Mouse (Mus musculus) neural tube, embryonic 13.5 days (tissue): ENCODE measurements around the gene Gm21704. TPM values are rescaled to one million over a fixed set of nuclear protein-coding genes. Genes with fewer than 3 reads are reported as not detected.
"Not testable (repeated sequence)": the region's sequence is repeated elsewhere in the genome, so short reads cannot be mapped to it uniquely, and the experiment has no call there.

ENCODE experiments used
- ATAC-seq: fragments of 200-750 bp; cut with Nextera tagmentation; 2 replicates; pipeline ENCODE4 v1.8.0; 2017; ENCODE audit warnings: low read depth, mild to moderate bottlenecking, moderate TSS enrichment, moderate library complexity
- H3K27ac ChIP-seq: fragments of 300-500 bp; sonication (generic); replicated peaks from 2 replicates; pipeline ENCODE4 v1.5.1; 2015; ENCODE audit warnings: moderate library complexity, mild to moderate bottlenecking, inconsistent platforms
- H3K27me3 ChIP-seq: fragments of 300-500 bp; sonication (generic); 2 replicates; pipeline ENCODE4 v1.6.1; 2015; ENCODE audit warnings: mild to moderate bottlenecking, inconsistent platforms
- H3K36me3 ChIP-seq: fragments of 300-500 bp; sonication (generic); 2 replicates; pipeline ENCODE4 v1.6.1; 2015; ENCODE audit warnings: mild to moderate bottlenecking, inconsistent platforms
- H3K4me1 ChIP-seq: fragments of 300-500 bp; sonication (generic); replicated peaks from 2 replicates; pipeline ENCODE4 v1.6.1; 2015; ENCODE audit warnings: inconsistent platforms
- H3K4me2 ChIP-seq: fragments of 300-500 bp; sonication (generic); 2 replicates; pipeline ENCODE4 v1.6.1; 2015; ENCODE audit warnings: inconsistent platforms, mild to moderate bottlenecking, moderate library complexity
- H3K4me3 ChIP-seq: fragments of 300-500 bp; sonication (generic); 2 replicates; pipeline ENCODE4 v1.5.1; 2015; ENCODE audit warnings: mild to moderate bottlenecking, inconsistent platforms
- H3K9ac ChIP-seq: fragments of 300-500 bp; sonication (generic); 2 replicates; pipeline ENCODE4 v1.6.1; 2015; ENCODE audit warnings: moderate library complexity, mild to moderate bottlenecking, inconsistent platforms
- H3K9me3 ChIP-seq: fragments of 300-500 bp; sonication (generic); 2 replicates; pipeline ENCODE4 v1.6.1; 2016; ENCODE audit warnings: inconsistent platforms
- WGBS: fragments of 180-500 bp; shearing (Covaris S2); methylation state at CpG from one replicate; pipeline ENCODE4 v1.1.7; 2015; 5-methylcytosine and 5-hydroxymethylcytosine counted together
- polyA plus RNA-seq: library from polyadenylated mRNA; unstranded; fragments of >200 nt; fragmentation: Nextera tagmentation; extraction: Ambion mirVana; gene quantifications from 2 replicates; pipeline ENCODE4 v1.2.1, GENCODE M21; 2015

Gene Gm21704
- polyA plus RNA-seq: not detected in 2 replicates

DNA sequence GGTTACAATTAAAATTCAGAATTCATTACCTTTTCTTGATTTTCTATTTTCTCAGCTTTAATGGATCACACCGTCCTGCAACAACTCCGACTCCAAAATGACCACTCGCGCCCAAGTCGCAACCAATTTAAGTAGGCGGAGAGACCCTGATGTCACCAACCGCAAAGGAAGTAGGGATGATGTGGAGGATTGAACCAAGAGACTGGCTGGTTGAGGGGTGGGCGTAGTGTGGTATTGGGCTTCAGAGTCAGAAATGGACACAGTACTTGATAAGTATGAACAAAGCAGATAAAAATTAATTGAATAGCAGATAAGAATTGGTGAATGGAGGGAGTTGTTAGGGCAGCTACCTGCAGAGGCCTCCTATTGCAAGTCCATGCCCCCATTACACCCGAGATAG, at the start of gene Gm21704, which contains the start of gene Gm21708:
TSS of gene Gm21704 (minus strand) at position 101 of the 400 bp plus-strand sequence.
TSS of gene Gm21708 (minus strand) at position 101 of the 400 bp plus-strand sequence.
- not testable (repeated sequence) for ATAC-seq, H3K4me2 ChIP-seq, H3K4me1 ChIP-seq, H3K27ac ChIP-seq, H3K36me3 ChIP-seq, H3K27me3 ChIP-seq, H3K9ac ChIP-seq, H3K9me3 ChIP-seq, H3K4me3 ChIP-seq
- WGBS: no CpG with 5 or more reads among the region's 9 CpGs

DNA sequence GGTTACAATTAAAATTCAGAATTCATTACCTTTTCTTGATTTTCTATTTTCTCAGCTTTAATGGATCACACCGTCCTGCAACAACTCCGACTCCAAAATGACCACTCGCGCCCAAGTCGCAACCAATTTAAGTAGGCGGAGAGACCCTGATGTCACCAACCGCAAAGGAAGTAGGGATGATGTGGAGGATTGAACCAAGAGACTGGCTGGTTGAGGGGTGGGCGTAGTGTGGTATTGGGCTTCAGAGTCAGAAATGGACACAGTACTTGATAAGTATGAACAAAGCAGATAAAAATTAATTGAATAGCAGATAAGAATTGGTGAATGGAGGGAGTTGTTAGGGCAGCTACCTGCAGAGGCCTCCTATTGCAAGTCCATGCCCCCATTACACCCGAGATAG, 64.7 kb downstream of the Gm21704 start, which contains the start of gene Gm21693:
TSS of gene Gm21693 (minus strand) at position 101 of the 400 bp plus-strand sequence.
- H3K4me3 ChIP-seq, ATAC-seq, H3K9ac ChIP-seq, H3K4me2 ChIP-seq, H3K36me3 ChIP-seq, H3K27ac ChIP-seq, H3K4me1 ChIP-seq, H3K9me3 ChIP-seq, H3K27me3 ChIP-seq: not testable (repeated sequence)
- no CpG with 5 or more reads among the region's 9 CpGs for WGBS

DNA sequence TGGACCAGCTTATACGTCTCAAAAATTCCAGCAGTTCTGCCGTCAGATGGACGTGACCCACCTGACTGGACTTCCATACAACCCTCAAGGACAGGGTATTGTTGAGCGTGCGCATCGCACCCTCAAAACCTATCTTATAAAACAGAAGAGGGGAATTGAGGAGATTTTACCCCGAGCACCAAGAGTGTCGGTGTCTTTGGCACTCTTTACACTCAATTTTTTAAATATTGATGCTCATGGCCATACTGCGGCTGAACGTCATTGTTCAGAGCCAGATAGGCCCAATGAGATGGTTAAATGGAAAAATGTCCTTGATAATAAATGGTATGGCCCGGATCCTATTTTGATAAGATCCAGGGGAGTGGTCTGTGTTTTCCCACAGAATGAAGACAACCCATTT, 69.3 kb downstream of the Gm21704 start:
- H3K36me3 ChIP-seq, H3K27me3 ChIP-seq, H3K4me3 ChIP-seq, H3K9ac ChIP-seq, H3K4me2 ChIP-seq, ATAC-seq, H3K4me1 ChIP-seq, H3K27ac ChIP-seq, H3K9me3 ChIP-seq: not testable (repeated sequence)
- no CpG with 5 or more reads among the region's 11 CpGs for WGBS

Other genes starting within 250 kb of the Gm21704 start
- not detected in 2 replicates for gene Gm21677, start 103.7 kb downstream of the Gm21704 start, polyA plus RNA-seq
- gene Gm21693, start 64.8 kb downstream of the Gm21704 start, polyA plus RNA-seq: not detected in 2 replicates
- not detected in 2 replicates for gene Gm21708, start within 50 bp of the Gm21704 start, polyA plus RNA-seq